Mouse (Mus musculus) heart, adult 9 months (tissue): ENCODE data around the gene Slc35f3.

Experiments used
- DNase-seq, 2 experiments: peaks; one replicate each; pipeline ENCODE4 v3.0.0; 2022; ENCODE audit warnings: low spot score in 2 of 2

The Slc35f3 gene

DNA sequence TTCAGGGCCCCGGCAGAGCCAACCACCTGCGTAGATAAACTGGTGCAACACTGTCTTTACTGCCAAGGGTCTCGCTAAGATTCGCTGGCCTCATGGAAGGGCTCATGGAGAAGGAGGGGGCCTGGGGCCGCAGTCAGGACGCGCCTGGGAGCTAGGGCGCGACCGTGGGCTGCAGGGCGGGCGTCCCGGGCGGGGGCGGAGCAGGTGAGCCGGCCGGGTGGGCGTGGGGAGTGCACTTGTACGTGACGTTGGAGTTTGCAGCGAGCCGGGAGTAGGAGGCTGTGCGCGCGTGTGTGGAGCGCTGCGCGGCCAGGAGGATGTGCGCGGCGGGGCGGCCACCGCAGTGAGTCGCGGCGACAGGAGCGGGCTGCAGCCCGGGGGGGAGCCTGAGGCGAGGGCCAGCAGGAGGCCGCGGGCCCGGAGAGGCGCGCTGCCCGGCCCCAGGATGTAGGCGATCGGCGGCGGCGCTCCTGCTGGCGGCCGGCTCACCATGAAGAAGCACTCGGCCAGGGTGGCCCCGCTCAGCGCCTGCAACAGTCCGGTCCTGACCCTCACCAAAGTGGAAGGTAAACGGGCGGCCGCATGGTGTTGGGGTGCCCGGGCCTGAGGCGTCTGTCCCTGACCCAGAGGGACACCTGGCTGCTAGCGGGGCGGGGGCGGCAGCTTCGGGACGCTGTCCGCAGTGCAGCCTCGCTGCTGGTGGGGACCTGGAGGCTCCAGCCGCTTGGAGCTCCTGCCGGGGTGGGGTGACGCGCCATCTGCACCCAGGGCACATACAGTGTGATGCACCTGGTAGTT lies at the start of gene Slc35f3:
Slc35f3 (plus strand) TSS at position 263 of the 798 bp plus-strand sequence.
- DNase-seq: no peak

DNA sequence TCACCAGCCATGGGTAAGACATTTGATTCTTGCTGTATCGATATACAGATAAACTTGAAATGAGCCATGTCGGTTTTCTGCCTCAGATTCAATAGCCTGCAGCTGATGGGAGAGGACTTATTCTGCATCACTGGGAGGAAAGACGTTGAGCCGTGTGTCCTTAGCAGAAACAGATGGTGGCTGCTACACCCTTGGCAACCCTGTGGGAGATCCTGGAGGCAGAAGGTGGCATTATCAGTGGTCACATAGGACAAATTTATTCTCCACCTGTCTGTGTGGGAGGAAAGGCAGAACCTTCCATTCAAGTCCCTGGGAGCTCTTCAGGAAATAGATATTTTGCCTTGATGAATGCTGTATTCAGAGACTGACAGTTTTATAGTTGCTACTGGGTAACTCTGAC lies 47.9 kb upstream of the Slc35f3 start:
- DNase-seq: no peak

- no peak for DNase-seq
Measured at GRCm38 (mm10) chr8:126256585-126257391, 41.6 kb upstream of the Slc35f3 start.

DNA sequence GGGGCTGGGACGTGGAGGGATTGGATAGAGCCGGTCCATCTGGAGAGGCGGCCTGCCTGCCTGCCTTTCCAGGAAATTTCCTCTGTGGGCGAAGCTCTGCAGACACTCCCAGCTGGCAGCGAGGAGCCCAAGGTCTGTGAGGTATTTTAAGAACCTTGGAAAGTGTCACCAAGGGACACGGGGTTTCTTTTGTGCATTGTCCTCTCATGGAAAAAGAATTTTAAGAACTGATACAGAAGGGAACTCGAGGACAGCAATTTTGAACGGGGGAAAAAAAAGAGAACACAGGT lies 41.0 kb upstream of the Slc35f3 start:
- no peak for DNase-seq

DNA sequence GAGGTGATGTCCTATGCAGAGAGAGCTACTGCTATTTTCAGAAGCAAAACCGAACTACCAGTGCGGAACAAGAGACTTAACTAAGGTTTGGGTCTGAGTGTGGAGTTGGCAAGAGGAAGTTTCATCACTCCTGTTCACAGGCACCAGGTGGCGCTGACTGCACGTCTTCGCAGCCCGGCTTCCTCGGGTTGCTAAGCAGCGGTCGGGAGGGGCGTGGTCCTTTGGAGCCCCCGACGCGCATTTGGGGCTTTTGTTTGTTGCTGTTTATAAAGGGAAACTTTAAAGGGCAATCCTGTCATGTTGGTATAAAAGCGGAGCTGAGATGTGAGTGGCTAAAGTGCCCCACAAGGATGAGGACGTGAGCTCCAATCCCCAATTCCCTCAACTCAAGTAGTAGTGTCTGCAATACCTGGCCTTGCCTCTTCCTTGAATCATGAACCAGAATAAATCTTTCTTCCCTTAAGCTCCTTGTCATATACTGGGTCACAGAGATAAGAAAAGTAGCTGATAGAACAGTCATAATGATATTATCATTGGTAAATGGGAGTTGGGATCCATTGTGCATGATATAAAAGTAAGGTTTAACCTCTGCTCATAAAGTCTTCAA lies 40.1 kb upstream of the Slc35f3 start:
- DNase-seq: peak; percentile 11 to 26

DNA sequence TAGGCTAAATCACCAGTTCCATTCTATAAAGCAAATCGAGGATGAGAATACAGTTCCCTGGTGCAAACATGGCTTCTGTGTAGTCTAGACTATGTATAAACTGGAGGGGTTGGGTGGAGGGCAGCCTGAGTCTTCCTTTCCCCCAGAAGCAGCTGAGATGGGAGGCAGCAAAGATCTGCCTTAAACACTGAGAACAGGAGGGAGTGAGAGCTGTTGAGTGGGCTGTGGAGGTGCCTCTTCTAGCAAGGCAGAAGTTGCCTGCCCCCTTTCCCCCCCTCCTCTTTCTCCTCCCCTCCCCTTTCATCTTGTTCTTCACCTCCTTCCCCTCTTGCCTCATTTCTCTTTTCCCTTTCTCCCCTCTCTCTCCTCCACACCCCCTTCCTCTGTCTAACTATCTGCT lies 33.2 kb upstream of the Slc35f3 start:
- no peak for DNase-seq

- no peak for DNase-seq
Measured at GRCm38 (mm10) chr8:126267118-126267517, 31.2 kb upstream of the Slc35f3 start.

DNA sequence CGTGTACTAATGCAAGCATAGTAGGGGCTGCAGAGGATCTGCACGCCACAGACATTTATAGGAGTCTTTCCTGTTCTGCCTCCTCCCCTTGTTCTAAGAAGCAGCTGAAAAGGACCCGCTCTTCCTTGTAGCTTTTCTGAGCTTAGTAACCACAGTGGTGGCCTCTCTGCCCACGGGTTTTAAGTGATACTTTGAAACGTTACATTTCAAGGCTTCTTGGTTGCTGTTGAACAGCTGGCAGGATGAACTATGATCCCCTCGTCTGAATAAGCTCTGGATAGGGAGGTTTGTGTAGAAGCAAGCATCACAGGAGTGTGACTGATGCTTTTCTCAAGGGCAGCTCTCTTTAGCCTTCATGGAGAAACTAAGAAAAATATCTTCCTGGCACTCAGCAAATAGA lies 28.6 kb upstream of the Slc35f3 start:
- DNase-seq: no peak

- no peak for DNase-seq
Measured at GRCm38 (mm10) chr8:126272445-126272844, 25.9 kb upstream of the Slc35f3 start.

DNA sequence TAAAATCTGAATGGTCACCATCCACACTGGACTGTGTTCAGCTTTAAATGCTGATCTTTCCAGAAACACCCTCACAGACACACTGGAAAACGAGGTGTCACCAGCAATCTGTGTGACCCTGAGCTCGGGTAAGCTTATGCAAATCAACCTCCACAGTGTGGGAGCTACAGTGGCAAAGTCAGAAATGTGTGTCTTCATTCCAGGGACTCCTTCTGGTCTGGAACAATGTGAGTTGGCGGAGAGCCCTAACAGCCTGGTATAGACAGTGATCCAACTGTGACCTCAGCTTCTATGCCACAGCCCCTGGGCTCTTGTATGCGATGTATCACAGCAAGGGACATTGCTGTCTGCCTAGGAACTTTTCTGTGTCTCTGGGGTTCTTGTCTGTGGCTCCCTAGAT lies 25.3 kb upstream of the Slc35f3 start:
- no peak for DNase-seq

DNA sequence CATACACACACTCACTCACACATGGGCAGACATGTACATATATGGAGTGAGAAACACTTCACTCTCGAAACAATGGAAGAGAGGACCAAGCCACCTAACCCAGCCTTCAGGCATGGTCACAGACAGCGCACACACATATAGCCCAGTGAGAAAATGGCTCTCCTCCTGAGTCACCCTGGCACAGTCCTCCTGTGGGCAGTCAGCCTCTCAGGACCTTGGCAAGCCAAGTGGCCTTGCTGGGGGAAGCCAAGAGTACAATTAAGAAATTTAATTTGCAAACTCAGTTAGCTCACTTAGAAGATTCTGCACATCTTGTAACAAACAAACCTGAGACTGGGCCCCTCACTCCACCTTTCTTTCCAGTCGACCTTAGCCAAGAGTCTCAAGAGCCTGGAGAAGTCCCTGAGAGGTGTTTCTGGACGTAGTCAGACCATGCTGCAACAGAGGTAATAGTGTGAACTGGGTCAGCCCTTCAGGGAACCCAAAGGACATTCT lies 23.4 kb upstream of the Slc35f3 start:
- DNase-seq: no peak

DNA sequence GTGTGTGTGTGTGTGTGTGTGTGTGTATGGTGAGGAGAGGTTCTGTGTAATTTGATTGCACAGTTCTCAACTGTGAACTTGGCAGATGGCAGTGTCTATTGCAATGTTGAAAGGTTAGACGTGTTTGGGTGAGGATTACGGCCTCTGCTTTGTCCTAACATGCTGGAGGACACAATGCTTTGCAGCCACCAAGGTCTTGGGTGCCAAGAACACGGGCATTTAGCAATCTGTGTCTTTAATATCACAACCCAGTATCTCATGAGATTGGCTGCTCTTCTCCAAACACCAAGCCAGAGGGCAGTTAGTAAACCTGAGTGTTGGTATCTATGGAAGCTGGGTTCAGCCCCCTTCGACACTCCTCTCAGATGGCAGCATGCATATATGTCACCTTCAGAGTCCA lies 22.5 kb upstream of the Slc35f3 start:
- DNase-seq: no peak

DNA sequence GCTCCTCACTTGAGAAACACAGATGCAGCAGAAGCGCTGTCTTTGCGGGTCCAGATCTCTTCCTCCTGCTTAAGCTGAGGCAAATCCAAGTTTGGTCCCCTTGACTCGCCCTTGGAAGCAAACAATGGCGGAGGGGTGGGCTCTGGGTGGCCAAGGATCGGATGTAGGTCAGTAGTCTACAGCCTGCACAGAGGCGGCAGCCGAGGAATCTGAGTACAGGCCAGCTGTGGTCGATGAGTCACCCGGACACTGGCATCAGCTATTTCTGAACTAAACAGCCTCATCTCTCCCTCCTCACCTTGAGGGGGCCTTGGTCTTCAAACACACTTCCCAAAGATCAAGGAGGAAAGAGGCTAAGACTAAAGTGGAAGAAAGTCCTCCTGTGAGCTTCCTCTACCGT lies 6.4 kb upstream of the Slc35f3 start:
- no peak for DNase-seq

DNA sequence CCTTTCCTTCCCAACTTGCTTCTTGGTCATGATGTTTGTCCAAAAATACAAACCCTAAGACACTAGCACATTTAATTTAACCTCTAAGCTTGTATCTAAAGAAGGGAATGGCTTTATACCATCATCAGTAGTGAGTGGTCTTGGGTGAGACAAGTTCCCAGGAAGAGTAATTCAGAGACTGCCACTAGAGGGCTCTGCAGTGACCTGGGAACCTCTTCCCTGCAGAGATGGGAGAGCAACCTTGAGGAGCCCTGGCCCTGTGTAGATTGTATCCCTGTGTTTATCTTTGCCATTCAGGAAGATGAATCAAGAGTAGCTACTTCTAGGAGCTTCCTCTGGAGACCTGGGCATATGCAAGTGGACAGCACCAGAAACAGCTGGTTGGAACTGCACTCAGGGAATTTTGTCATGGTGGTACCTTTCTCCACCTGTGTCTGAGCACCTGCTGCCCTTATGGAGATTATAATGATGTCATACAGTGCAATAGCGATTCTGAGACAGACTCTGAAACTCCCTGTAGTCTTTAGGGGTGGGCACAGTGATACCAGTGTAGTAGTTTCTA lies 993 bp upstream of the Slc35f3 start:
- no peak for DNase-seq

- DNase-seq: no peak
Measured at GRCm38 (mm10) chr8:126299333-126299732, 975 bp downstream of the Slc35f3 start.

DNA sequence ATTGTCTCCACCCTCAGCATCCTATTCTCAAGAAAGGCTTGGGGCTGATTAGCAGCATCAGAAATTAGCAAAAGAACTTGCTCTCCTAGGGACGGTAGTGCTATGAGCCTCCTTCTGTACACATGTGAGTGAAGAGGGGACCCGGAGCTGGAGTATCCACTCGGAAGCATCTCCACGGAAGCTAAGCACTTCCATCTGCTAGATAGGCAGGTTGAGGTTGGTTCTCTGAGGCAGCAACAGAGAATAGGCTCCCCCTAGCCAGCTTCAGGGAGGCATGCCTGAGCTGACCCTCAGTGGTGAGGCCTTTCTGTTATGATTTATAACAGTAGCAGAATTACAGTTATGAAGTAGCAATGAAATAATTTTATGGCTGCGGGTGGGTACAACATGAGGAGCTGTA lies 2.0 kb downstream of the Slc35f3 start:
- DNase-seq: no peak

GRCm38 (mm10) chr8:126301580-126301979 lies 3.2 kb downstream of the Slc35f3 start:
- DNase-seq: no peak

DNA sequence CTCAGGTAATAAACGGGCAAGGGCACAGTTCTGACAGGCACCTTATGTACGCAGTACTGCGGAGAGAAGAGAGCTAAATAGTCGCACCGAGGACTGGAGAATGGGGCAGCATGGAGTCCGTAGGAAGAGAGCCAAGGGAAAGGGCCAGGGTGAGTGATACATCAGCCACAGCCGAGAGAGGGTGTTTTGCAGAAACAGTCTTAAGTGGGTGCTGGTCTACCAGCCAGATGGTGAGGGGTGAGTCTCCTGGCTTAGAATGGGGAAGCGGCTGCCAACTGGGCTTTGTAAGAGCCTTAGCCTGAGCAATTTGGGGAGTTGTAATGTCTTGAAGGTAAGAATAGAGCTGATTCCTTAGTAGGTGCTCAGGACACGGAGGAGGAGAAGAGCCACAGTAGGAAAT lies 8.8 kb downstream of the Slc35f3 start:
- no peak for DNase-seq

GRCm38 (mm10) chr8:126309015-126309414 lies 10.7 kb downstream of the Slc35f3 start:
- peak in 1 of 2 experiments; percentile 3 for DNase-seq

DNA sequence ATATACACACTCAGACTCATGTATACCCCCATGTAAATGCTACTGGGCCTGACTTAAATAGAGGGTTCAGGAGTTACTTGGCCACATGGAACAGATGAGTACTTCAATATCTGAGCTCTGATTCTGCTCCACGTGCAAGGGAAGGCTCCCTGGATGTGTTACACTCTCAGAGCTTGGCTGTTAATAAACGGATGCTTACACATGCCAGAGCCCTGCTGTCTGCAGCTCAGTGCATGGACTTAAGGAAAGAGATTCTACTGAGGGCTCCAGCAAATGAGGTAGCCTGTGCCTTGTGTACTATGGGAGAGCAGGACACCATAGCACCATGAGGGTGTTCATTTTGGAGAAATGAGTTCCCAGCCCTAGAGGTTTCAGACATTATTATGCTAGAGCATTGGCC lies 26.6 kb downstream of the Slc35f3 start:
- no peak for DNase-seq

GRCm38 (mm10) chr8:126326136-126326535 lies 27.8 kb downstream of the Slc35f3 start:
- DNase-seq: no peak

GRCm38 (mm10) chr8:126326731-126327130 lies 28.4 kb downstream of the Slc35f3 start:
- no peak for DNase-seq
